Mouse (Mus musculus): ENCODE measurements around the gene Ptpro.
"Not testable (repeated sequence)": the region's sequence is repeated elsewhere in the genome, so short reads cannot be mapped to it uniquely, and the experiment has no call there.

The Ptpro gene

DNA sequence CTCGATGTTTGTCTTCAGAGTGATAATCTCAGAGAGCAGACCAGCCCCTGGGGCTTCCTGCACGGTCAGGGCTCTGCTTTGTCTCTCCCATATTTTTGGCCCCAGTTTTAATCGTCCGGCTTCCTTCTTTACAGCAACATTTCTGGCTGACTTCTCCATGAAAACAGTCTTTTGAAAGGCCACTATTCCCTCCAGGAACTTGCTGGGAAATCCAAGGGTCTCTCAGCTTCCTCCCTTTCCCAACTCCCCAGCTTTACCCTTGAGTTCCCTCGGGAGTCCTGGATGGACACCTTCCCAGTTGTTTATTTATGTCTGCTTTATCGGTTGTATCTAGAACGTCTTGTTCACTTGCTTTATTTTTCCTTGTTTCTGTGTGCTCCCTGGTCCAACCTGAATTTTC lies 205.1 kb downstream of the Ptpro start:
- DNase-seq: no peak

DNA sequence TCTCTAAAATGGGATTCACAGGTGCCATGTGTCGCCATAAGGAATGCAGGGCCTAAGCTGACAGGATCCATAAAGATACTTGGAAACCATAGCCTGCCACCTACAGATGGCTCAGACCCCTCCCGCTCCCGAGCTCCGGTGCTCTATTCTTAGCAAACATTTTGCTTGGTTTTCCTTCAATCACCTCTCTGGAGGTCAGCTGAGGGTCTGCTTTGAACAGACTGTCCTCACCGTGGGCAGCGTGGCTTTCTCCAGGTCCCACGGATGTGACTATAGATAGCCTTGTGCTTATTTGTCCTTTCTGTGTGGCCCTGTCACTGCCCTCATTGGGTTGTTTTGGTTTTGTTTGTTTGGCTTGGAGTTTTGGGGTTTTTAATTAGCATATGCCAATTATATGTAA lies 206.0 kb downstream of the Ptpro start:
- no peak for DNase-seq

DNA sequence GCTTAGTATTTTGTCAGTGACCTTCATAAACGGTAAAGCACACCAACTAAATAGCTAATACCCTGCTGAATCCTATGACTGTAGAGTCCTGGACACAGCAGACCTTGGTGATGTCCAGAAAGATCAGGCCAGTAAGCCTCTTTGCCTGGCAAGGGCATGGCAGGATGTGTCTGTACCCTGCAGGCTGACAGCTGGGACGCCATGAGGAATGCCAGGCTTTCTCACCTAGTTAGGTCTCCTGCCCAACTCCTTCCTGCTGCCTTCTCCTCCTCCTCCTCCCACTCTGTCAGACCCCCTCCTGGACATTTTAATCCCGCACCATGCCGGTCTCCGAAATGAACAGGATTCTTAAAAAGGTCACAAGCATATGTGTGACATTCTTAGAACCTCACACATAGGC lies 211.7 kb downstream of the Ptpro start:
- DNase-seq: no peak

DNA sequence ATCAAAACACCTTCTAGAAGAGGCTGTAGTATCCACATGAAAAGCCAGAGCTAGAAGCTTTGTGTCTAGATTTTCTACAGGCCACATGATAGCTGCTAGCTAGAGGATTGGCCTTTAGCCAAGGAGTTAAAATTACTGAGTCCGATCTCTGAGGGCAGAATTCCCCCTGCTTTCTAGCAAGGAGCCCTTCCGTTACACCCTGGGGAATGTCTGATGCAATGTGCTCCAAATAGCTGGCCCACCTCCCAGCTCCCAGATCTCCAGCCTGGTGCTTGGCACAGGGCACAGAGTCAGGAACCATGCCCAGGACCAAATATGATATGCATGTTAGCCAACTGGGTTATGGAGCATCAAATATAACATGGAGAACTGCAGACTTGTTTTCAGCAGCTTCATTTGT lies 213.1 kb downstream of the Ptpro start:
- DNase-seq: no peak

DNA sequence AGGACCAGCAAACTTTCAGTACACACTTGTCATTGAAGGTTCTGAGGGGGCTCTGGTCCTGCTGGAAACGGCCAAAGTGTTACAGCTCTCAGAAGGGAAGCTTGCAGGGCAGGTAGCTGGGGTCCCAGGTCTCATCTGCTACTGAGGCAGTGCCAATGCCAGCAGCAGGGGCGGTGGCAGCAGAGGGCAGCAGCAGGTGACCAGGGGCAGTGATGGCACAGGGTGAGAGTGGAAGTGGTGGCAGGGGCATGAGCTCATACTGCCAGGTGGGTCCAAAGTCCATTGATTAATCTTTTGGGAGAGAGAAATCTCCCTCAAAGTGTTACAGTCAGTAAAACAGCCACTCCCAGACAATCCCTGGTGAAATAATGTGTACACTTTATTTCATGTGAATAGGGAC lies 214.1 kb downstream of the Ptpro start:
- DNase-seq: no peak

DNA sequence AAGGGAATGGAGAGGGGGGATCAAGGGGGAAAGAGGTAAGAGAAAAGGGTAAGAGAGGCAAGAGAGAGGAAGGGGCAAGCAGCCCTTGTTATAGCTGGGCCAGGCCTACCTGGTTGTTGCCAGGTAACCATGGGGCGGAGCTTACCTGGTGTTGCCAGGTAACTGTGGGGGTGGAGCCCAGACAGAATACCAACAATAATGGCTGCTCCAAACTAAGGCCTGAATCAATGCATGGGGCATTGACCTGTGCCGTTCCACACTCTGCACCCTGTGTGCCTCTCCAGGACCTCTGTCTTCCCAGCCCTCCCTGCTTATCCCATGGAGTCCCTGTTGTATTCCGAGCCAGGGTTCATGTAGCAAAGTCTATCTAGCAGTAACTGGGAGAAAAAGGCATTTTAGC lies 215.6 kb downstream of the Ptpro start:
- DNase-seq: no peak

DNA sequence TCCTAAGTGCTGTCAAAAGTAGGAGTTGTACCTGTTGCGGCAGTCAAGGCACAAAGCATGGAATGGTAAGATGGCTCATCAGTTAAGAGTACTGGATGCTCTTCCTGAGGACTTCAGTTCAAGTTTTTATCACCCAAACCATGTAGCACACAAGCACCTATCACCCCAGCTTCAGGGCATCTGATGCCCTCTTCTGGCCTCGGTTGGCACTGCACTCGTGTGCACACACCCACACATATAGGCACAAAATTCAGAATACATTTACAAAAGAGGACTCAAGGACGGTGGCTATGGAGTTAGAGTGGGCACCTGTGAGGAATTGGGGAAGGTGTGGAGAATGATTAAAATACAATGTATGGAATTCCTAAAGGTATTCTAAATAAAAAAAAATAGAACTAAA lies 217.4 kb downstream of the Ptpro start:
- no peak for DNase-seq

DNA sequence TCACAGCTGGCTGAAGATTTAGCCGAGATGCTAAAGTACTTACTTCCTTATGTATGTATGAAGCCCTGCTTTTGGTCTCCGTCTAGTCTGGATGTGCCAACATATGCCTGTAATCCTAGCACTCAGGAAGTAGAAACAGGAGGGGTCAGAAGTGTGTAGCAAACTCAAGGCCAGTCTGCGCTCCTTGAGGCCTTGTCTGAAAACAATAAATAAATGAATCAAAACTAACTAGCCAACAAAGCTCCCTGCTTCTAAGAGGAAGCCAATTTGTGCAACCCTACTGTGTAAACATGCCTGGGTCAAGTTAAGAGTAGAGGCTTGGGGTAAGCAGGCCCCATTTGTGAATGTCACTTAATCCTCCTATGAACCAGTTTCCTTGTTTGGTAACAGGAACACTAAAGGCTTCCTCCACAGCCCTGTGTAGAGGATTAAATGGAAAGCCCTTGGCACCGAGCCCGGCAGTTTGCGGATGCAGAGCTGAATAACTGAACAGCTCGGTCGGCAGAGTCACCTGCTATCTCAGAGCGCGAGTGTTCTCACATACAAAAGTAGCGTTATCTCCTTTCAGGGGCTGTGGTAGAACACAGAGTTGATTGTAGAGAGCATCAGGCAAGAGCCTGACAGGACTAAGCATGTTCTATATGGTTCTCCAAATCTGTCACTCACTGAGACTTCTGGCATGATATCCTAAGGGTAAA lies 218.9 kb downstream of the Ptpro start:
- DNase-seq: peak in 1 of 2 experiments; percentile 9

DNA sequence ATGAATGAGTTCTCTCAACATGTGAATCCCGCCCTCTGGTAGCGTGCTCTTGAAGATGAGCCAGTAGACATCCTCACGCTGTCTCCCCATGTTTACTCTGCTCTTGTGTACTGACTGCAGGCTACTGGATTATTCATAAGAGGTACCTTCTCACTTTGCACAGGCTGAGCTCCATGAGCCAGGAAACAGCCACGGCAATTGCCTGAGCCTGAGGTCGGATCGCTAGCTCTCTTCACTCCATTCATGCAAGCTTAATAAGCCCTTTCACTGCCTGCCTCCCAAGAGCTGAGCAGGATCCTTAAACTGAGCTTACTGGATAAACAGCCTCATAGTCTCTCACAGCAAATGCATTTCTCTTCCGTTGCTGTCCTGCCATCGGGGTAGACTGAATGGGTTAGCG lies 220.0 kb downstream of the Ptpro start:
- no peak for DNase-seq

DNA sequence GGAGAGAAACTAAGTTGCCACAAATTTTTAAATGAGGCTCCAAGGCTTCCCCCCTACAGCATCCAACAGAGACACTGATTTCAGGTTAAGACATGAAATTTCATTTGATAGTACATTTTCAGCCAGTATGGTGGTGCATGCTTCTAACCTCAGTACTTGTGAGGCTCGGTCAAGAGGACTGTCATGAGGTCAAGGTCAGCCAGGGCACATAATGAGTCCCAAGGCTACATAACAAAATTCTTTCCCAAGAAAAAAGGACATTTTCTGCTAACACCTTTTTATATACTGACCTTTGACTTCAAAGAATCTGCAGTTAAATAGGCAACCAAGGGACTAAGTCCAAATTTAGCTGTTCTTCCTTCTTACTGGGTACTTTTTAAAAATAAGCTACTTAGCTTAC lies 221.3 kb downstream of the Ptpro start:
- DNase-seq: no peak

DNA sequence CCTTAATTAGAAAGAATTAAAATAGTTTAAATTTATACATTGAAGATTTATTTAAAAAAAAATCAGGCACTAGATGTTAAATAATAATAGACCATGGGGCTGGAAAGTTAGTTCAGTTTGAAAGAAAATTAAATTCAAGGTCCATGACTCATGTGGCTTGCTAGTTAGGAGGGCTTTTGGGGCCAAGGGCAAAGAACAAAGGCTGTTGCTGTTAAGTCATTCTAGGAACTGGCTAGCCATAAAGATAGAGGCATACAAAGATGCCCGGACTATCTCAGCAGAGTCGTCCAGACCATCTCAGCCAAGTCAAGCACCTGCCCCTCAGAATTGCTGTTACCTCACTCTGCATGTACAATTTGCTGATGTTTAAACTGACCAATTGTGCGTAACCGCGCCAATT lies 223.6 kb downstream of the Ptpro start:
- not testable (repeated sequence) for DNase-seq

DNA sequence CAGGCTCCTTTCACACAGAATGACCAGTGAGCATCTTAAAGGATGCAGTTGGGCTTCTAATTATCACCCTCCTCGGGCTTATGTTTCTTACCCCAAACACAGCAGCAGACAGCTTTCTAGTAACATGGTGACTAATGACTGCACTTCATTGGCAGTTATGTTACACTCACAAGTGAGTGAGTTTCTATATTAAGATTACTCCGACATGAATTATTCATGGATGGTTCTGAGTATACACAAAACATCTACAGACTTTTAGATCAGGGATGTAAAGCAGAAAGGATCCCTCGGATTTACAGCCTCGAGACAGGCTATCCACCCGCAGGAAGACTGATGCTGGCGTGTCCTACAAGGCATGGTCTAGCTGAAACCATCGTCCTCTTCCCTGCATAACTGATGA lies 230.8 kb downstream of the Ptpro start:
- no peak for DNase-seq

DNA sequence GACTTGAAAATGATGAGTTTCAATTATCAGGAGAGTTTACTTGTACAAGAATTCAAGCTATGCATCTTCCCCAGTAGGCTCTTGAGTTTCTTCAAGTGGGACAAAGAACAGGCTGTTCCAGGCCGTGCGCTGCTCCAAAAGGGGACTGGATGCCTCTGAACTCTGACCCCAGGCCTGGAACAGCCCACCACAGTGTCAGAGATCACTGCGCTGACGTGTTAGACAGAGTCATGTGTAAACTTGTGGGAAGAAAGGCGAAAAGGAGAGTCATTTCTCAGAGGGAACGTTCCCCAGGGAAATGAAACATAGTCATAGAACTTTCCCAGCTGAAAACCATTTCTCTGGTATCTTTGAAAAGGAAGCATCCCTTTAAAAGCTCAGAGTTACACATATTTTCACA lies 235.3 kb downstream of the Ptpro start:
- DNase-seq: no peak

DNA sequence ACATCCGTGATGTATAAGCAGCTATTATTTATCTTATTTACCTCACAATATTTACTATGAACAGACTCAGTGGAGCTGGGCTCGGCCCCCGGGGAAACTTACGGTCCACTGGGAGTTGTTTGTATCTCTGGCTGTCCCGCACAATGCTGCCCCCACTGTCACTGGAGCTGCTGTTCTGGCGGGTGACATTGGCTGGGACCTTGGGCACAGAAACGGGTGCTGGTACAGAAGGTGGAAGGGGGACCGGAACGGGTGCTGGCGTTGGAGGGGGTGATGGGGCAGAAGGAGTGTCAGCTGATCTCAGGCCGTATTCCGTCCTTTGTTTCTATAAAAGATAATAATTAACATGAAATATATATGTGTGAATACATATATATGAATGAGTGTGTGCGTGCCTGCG lies 238.0 kb downstream of the Ptpro start:
- DNase-seq: no peak

DNA sequence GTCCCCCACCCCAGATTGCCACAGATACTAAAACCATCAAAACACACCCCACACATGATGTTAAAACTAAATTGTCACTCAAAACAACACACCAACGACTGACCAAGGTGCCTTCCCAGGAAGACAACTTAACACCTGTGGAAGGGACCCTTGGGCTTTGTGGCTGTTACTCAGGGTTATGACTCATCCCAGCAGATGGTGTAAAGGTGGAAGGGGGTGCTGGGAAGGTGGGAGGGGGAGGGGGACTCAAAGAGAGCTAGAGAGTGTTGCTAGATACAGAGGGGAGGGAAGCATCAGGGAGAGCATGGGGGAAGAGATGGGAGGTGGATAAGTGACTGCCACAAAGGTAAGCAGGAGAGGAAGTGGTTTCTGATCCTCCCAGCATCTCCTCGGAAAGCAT lies 239.5 kb downstream of the Ptpro start:
- DNase-seq: no peak

DNA sequence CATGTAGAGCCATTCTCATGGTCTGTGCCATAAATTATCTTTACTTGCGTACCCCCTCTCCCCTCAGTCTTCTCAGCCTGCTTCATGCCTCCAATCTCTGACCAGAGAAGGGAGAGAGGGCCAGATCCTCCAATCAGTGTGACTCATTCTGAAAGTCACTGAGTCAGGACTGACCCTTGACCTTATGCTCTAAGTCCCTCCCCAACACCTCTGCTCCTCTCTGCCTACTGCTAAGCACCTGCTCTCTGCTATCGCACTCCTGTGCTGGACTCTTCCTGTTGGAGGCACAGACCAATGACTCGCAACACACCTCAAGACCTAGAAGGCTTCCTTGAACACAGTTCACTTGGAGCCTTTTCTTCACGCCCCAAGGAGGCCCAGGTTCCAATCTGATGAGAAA lies 240.5 kb downstream of the Ptpro start:
- no peak for DNase-seq

DNA sequence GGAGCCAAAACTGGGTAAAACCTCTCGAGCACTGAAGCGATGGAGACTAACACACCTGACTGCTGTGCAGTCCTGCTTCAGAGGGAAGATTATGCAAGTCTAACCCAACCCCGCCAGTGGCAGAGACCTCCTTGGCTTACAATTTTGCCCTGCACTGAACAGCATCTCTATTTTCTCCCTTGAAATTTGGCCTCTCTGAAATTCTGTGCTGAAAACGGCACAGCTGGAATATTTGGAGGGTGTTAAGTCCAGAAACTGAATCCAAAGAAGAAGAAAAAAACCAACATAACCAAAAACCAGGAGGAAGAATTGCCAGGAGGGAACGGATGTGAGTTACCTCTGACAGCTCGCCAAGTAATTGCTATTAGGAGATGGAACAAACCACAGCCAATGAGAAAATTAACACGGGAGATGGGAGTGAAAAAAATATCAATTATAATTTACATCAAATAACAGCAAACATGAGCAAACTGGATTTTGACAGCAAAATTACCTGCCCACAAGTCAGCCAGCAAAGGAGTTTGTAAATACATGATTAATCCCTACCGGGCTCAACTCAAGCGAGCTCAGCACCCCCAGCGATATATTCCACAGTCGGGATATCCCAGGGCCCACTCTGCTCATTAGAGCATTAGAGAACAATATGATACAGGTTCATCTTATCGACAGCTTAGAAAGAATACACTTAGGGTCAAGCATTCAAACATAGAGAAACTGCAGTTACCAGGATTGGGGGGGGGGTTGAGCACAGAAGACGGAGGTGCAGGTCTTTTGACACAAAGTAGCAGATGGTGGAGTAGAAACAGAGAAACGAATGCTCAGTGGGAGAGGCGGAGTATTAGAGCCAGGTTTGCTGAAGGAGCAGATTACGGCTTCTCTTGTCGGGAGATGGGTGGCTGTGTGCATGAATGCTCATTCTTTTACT lies 241.4 kb downstream of the Ptpro start:
- no peak for DNase-seq

DNA sequence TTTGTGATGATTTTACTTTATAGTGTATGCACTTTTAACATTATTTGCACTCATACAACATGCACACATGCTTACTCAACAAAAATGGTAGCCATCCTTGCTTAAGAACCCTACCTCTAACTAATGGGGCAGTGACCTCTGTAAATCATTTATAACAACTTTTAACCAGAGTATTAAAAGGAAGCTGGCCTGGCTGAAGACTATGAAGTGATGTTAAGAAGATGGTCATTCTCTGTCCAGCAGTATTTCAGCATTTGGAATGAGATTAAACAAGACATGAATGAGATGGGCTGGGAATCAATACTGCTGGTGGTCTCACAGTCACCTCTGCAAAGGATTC lies 242.0 kb downstream of the Ptpro start:
- no peak for DNase-seq

DNA sequence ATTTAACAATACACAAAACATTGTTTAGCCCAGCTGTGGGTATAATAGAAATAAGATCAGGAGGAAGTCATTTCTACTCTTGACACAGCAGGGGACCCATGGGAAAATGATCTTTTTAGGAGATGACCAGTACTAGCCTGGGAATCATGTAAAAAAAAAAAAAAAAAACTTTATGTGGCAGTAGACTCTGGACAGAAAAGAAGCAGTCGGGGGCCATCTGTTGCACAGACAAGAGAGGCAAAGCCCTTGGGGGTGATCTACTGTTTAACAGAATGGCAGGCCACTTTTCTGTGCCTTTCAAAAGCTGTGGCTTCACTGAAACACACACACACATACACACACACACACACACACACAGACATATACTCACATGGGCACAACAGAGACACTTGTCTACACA lies 242.7 kb downstream of the Ptpro start:
- no peak for DNase-seq

DNA sequence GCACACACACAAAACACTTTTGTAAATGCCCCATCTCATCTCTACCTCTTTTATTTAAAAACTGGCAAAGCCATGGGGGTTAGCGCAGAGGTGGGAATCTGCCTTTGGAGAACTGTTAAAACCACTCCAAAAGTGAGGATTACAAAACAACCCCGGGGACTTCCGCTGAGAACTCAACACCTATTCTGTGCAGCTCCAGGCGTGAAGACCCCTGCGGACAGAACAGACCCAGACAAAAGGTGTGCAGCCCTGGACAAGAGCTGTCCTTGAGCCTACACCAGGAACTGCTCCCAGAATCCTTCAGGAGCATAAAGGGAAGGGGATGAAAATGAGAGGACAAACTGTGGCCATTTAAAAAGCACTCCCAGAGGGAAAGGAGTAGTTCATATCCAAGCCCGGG lies 243.1 kb downstream of the Ptpro start:
- DNase-seq: no peak

DNA sequence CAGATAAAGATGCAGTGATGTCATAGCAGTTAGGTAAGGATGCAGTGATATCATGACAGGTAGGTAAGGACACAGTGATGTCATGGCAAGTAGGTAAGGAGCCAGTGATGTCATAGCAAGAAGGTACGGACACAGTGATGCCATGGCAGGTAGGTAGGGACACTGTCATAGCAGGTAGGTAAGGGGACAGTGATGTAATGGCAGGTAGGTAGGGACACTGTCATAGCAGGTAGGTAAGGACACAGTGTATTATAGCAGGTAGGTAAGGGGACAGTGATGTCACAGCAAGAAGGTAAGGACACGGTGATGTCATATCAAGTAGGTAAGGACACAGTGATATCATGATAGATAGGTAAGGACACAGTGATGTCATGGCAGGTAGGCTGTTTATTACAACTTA lies 244.4 kb downstream of the Ptpro start:
- DNase-seq: no peak

DNA sequence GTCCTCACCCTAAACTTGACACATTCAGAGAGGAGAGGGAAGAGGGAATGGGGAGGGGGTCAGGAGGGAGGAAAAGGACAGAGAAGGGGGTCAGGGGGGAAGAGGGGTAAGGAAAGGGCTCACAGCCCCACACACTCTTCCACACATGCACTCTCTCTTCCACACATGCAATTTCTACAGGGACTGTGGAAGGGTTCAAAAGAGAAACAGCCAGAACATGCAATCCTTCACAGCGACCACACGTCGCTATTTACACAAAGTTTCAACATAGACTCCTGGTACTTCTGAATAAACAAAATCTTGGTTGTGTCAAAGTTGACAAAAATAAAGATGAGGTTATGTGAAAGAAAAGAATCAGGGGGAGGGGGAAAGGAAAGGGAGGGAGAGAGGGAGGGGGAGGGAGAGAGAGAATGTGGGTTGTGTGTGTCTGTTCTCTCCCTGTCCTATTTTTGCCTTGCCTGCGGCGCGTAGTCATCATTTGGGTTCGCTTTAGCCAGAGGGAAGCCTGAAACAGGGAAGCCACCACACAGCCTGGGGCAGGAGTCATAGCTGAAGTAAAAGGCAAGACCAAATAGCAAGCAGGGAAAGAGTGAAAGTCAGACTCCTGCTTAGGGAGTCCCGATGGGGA lies 245.2 kb downstream of the Ptpro start:
- DNase-seq: no peak

DNA sequence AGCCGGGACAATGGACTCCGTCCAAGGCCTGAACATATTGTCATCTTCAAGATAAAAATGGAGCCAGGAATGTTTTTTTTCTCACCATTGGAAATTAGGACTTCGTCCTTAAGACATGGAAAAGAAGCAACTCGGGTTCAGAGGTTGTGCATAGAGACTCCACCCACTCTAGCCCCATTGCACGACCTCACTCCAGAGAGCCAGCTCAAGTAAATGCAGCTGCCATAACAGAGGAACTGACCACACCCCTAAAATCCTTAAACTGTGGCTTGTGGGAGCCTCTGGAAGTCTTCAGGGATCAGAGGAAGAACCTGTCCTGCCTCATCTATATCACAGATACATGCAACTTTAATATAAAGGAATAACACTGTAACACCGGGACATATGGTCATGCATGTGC lies 246.7 kb downstream of the Ptpro start:
- DNase-seq: no peak

DNA sequence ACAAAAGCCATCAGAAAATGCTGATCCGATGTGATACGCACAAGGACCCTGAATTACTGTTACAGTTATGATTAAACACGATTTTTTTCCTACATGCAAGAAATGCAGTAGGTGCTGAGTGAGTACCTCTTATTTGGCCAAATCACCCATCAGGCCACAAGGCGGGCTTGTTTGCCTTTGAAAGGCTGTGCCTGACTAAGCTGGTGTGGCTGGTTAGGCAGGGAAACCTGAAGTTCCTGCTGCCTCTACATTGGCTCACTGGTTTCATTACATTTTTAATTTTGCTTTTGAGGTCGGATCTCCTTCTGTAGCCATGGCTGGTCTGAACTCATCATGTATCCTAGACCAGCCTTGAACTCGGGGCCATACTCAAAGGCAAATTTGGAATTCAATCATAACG lies 250.9 kb downstream of the Ptpro start:
- no peak for DNase-seq
